In the genomic region with DNA sequence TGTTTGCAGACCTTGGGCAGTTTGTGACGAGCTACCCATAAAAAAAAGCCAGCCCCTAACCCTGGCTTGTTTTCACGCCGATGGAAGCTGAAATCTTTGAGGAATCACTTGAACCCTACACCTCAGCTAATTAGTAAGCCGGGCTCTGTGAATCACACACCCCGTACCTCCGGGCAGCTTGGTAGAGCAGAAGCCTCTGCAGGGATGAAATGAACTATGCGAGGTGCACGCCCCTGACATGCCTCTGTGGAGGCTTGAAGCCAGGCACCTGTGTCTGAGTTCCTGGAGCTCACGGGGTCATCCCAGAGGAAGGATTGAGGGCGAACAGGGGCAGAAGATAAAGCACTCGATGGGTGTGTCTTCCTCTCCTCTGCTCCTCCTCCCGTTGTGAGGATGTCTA, we compare ENCODE assay signal across 24 mouse cellular contexts.
DNase-seq lines count a peak whose midpoint lies in the region; ATAC-seq and TF ChIP-seq lines count a peak whose summit lies in the region.
"Had no signal": no experiment of that assay in that cellular context is flagged by ENCODE, and none has a peak within 500 bp of the region (broad histone marks: within the 10 kb centered on the region; RNA-seq: fewer than 3 reads in every experiment).

No protein-coding gene starts in this region.

- TF ChIP-seq CTCF in hindbrain, postnatal 0 days (IDR thresholded peaks at IDR 0.05; ENCODE audit: low read depth), result no peak

- H3K27me3 ChIP-seq in hindbrain, embryonic 15.5 days, result no peaks in the 10 kb centered on the region
- H3K27me3 ChIP-seq in hindbrain, postnatal 0 days (ENCODE audit: insufficient read depth, low read length), result no peaks in the 10 kb centered on the region
- H3K27me3 ChIP-seq in kidney, embryonic 16.5 days (ENCODE audit: insufficient read depth, low read length), result no peaks in the 10 kb centered on the region
- no peaks in the 10 kb centered on the region for H3K27me3 ChIP-seq in neural tube, embryonic 15.5 days (replicated peaks)
- H3K27me3 ChIP-seq: forebrain, embryonic 13.5 days; heart, embryonic 13.5 days; hindbrain, embryonic 12.5 days had no signal

- no peak overlapping the region for H3K4me3 ChIP-seq in hindbrain, embryonic 15.5 days
- H3K4me3 ChIP-seq in hindbrain, postnatal 0 days (ENCODE audit: low read length), result no peak overlapping the region
- H3K4me3 ChIP-seq in kidney, embryonic 16.5 days (ENCODE audit: low read length), result no peak overlapping the region
- no peak overlapping the region for H3K4me3 ChIP-seq in neural tube, embryonic 15.5 days (replicated peaks)
- H3K4me3 ChIP-seq: forebrain, embryonic 10.5 days; forebrain, embryonic 13.5 days; heart, embryonic 13.5 days; hindbrain, embryonic 12.5 days had no signal

- peak overlapping the region; percentile 49 for H3K27ac ChIP-seq in hindbrain, embryonic 15.5 days (replicated peaks)
- H3K27ac ChIP-seq in hindbrain, postnatal 0 days, result no peak overlapping the region
- no peak overlapping the region for H3K27ac ChIP-seq in kidney, embryonic 16.5 days (ENCODE audit: low read length)
- peak overlapping the region; percentile 54 for H3K27ac ChIP-seq in neural tube, embryonic 15.5 days (replicated peaks)
- H3K27ac ChIP-seq: forebrain, embryonic 10.5 days; forebrain, embryonic 13.5 days; heart, embryonic 13.5 days; hindbrain, embryonic 12.5 days had no signal

- DNase-seq in hindbrain, postnatal 0 days (ENCODE audit: low spot score), result no peak
- no peak for DNase-seq in kidney, postnatal 25 days
- DNase-seq in ZHBTc4 (ENCODE audit: low read depth, low spot score), result peak; percentile 19
- DNase-seq: adrenal gland, adult 8-10 months; adrenal gland, postnatal 25 days; cerebellum, adult 11-12 months; cerebellum, adult 8-10 months; cerebellum, postnatal 10 days; cerebellum, postnatal 36 days; embryo, embryonic 11 days; gastrocnemius, postnatal 14 days; heart, adult 18-20 months; heart, postnatal 14 days; heart, postnatal 4 days had no signal

- H3K4me1 ChIP-seq in hindbrain, embryonic 15.5 days (replicated peaks), result 0 out of 2 replicates have a peak, but pooled peaks cover 3% of the 10 kb centered on the region
- H3K4me1 ChIP-seq in hindbrain, postnatal 0 days (ENCODE audit: insufficient read depth, low read length), result no peaks in the 10 kb centered on the region
- H3K4me1 ChIP-seq in kidney, embryonic 16.5 days (ENCODE audit: insufficient read depth, low read length), result peaks cover 12% of the 10 kb centered on the region
- H3K4me1 ChIP-seq in neural tube, embryonic 15.5 days, result peaks cover 22% of the 10 kb centered on the region; the same call in 1 of the 2 replicates

- 86% methylated on average over 12 of the region's 12 CpGs for WGBS in hindbrain, embryonic 15.5 days
- WGBS in hindbrain, postnatal 0 days, result 82% methylated on average over 12 of the region's 12 CpGs
- WGBS in kidney, embryonic 16.5 days, result 19% methylated on average over 12 of the region's 12 CpGs
- WGBS in neural tube, embryonic 15.5 days, result 79% methylated on average over 12 of the region's 12 CpGs

- peaks cover 34% of the 10 kb centered on the region for H3K36me3 ChIP-seq in hindbrain, embryonic 15.5 days
- H3K36me3 ChIP-seq in hindbrain, postnatal 0 days (ENCODE audit: insufficient read depth, low read length), result peaks cover 24% of the 10 kb centered on the region; the same call in 1 of the 2 replicates
- H3K36me3 ChIP-seq in kidney, embryonic 16.5 days (ENCODE audit: insufficient read depth, low read length), result no peaks in the 10 kb centered on the region
- peaks cover 53% of the 10 kb centered on the region for H3K36me3 ChIP-seq in neural tube, embryonic 15.5 days
- H3K36me3 ChIP-seq: forebrain, embryonic 10.5 days; heart, embryonic 13.5 days had no signal

- no peak for ATAC-seq in hindbrain, embryonic 15.5 days (ENCODE audit: low FRiP score, low read depth)
- no peak for ATAC-seq in hindbrain, postnatal 0 days
- peak; percentile 75 for ATAC-seq in kidney, embryonic 16.5 days (ENCODE audit: low FRiP score, low TSS enrichment)
- no peak for ATAC-seq in neural tube, embryonic 15.5 days (ENCODE audit: low FRiP score)
- ATAC-seq: activated CD4-positive, CD25-positive, alpha-beta regulatory T cell, adult 4 months; CD4-positive, CD25-positive, alpha-beta regulatory T cell, adult 4 months; forebrain, embryonic 13.5 days; forebrain, embryonic 16.5 days had no signal

- H3K9ac ChIP-seq in hindbrain, embryonic 15.5 days, result no peak overlapping the region
- H3K9ac ChIP-seq in hindbrain, postnatal 0 days (replicated peaks; ENCODE audit: low read length), result no peak overlapping the region
- H3K9ac ChIP-seq in kidney, embryonic 16.5 days (replicated peaks; ENCODE audit: low read length), result no peak overlapping the region
- no peak overlapping the region for H3K9ac ChIP-seq in neural tube, embryonic 15.5 days (replicated peaks)
- H3K9ac ChIP-seq: forebrain, embryonic 13.5 days; heart, embryonic 13.5 days; hindbrain, embryonic 12.5 days had no signal

- no peak overlapping the region for H3K4me2 ChIP-seq in hindbrain, embryonic 15.5 days
- H3K4me2 ChIP-seq in hindbrain, postnatal 0 days (ENCODE audit: low read depth, low read length), result no peak overlapping the region
- 0 out of 2 replicates have a peak overlapping the region, but pooled peaks have one; percentile 10 for H3K4me2 ChIP-seq in kidney, embryonic 16.5 days (replicated peaks; ENCODE audit: low read depth, low read length)
- no peak overlapping the region for H3K4me2 ChIP-seq in neural tube, embryonic 15.5 days
- H3K4me2 ChIP-seq: forebrain, embryonic 13.5 days; heart, embryonic 13.5 days; hindbrain, embryonic 12.5 days had no signal

- no peaks in the 10 kb centered on the region for H3K9me3 ChIP-seq in hindbrain, embryonic 15.5 days
- H3K9me3 ChIP-seq in hindbrain, postnatal 0 days (ENCODE audit: low read length), result no peaks in the 10 kb centered on the region
- H3K9me3 ChIP-seq in kidney, embryonic 16.5 days (ENCODE audit: low read length), result no peaks in the 10 kb centered on the region
- no peaks in the 10 kb centered on the region for H3K9me3 ChIP-seq in neural tube, embryonic 15.5 days (replicated peaks)
- H3K9me3 ChIP-seq: forebrain, embryonic 10.5 days; forebrain, embryonic 13.5 days; heart, embryonic 13.5 days; hindbrain, embryonic 12.5 days had no signal

Comparison
In these comparisons a context has a peak if more than half of its experiments do, and no peak if none do; other contexts are left out.
1. H3K27ac ChIP-seq: peak in hindbrain, embryonic 15.5 days (single experiment) and neural tube, embryonic 15.5 days (single experiment); none in hindbrain, postnatal 0 days (single experiment) and kidney, embryonic 16.5 days (single experiment).